Mouse (Mus musculus): ENCODE results near the gene 2310022A10Rik. TPM values are rescaled to one million over a fixed set of nuclear protein-coding genes. Genes with fewer than 3 reads are reported as not detected.
"Not testable (repeated sequence)": the region's sequence is repeated elsewhere in the genome, so short reads cannot be mapped to it uniquely, and the experiment has no call there.

2310022A10Rik gene
- total and polyA plus RNA-seq, 2 experiments from 2014 or later = 8.7 to 28.1 TPM

DNA sequence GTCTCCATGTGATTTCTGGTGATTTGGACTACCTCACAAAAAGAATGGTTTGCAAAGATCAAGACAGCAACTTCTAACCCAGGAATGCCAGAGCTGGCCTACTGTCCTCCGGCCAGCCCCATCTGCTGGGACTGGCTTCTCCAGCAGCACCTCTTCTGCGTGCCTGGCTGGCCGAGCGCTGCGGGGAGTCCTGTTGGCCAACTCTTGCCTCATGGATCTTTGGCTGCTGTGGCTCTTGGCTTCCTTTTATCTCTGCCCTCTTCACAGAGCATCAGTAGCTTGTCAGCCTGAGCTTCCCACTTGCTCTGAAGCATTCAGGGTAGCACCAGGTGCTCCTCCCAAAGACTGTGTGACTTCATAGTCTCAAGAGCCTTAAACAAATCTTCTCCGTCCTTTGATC is 75.2 kb downstream of the 2310022A10Rik start:
- H3K9me3 ChIP-seq (ENCODE audit: low read length) = no peaks in the 10 kb centered on the region
- H3K27ac ChIP-seq (ENCODE audit: low read depth, low read length) = no peak overlapping the region
- ATAC-seq = no peak
- WGBS = 92% methylated on average over 6 of the region's 6 CpGs
- H3K4me1 ChIP-seq (ENCODE audit: insufficient read depth) = no peaks in the 10 kb centered on the region
- no peak overlapping the region for H3K4me3 ChIP-seq (ENCODE audit: low read depth, low read length)
- DNase-seq = no peak
- no peak overlapping the region for H3K9ac ChIP-seq
- TF ChIP-seq CTCF (IDR thresholded peaks at IDR 0.05; ENCODE audit: low read depth) = no peak
- peaks cover 60% of the 10 kb centered on the region for H3K36me3 ChIP-seq (ENCODE audit: insufficient read depth)
- no peaks in the 10 kb centered on the region for H3K27me3 ChIP-seq (ENCODE audit: insufficient read depth, low read length)
- no peak overlapping the region for H3K4me2 ChIP-seq (ENCODE audit: low read depth)

- H3K27me3 ChIP-seq (ENCODE audit: insufficient read depth, low read length); ATAC-seq; H3K4me2 ChIP-seq (ENCODE audit: low read depth); H3K9ac ChIP-seq; H3K4me3 ChIP-seq (ENCODE audit: low read depth, low read length); DNase-seq; H3K4me1 ChIP-seq (ENCODE audit: insufficient read depth); H3K27ac ChIP-seq (ENCODE audit: low read depth, low read length); H3K9me3 ChIP-seq (ENCODE audit: low read length): not testable (repeated sequence)
- H3K36me3 ChIP-seq (ENCODE audit: insufficient read depth) = peaks cover 63% of the 10 kb centered on the region
- 92% methylated on average over 7 of the region's 7 CpGs for WGBS
Observed at GRCm38 (mm10) chr7:27628816-27629215, 75.8 kb downstream of the 2310022A10Rik start.

DNA sequence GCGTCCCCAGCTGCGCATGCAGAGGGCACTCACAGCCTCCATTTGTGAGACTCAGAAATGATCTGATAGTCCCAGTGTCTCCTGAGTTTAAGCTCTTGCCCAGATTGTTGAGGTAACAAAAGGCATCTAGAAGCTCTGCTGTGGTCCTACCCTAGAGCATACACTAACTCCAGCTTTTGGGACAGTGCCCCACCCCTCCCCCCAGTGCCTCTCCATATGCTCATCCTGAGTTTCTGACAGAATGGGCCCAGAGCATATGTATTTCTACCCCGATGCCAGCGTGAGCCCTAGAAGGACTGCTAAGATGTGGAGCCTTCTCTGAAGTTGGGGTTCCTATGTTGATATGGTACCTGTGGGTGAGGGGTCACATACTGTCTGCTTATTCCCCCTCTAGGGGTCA is 78.4 kb downstream of the 2310022A10Rik start:
- no peak overlapping the region for H3K27ac ChIP-seq (ENCODE audit: low read depth, low read length)
- no peaks in the 10 kb centered on the region for H3K4me1 ChIP-seq (ENCODE audit: insufficient read depth)
- H3K36me3 ChIP-seq (ENCODE audit: insufficient read depth) = peaks cover 73% of the 10 kb centered on the region
- no peak overlapping the region for H3K4me2 ChIP-seq (ENCODE audit: low read depth)
- no peak overlapping the region for H3K4me3 ChIP-seq (ENCODE audit: low read depth, low read length)
- H3K27me3 ChIP-seq (ENCODE audit: insufficient read depth, low read length) = no peaks in the 10 kb centered on the region
- 85% methylated on average over 4 of the region's 4 CpGs for WGBS
- no peak for TF ChIP-seq CTCF (IDR thresholded peaks at IDR 0.05; ENCODE audit: low read depth)
- ATAC-seq (no peak), DNase-seq (no peak)
- no peak overlapping the region for H3K9ac ChIP-seq
- no peaks in the 10 kb centered on the region for H3K9me3 ChIP-seq (ENCODE audit: low read length)

Other genes with a start within 250 kb of the 2310022A10Rik start
- gene Ltbp4, start 215.5 kb upstream of the 2310022A10Rik start, total RNA-seq (2014; rRNA removed) = 13.4 and 26.7 TPM in 2 replicates
- 8.3 and 11.7 TPM in 2 replicates for gene Ltbp4, start 215.5 kb upstream of the 2310022A10Rik start, polyA plus RNA-seq (2015; fragmentation: Nextera tagmentation; extraction: Ambion mirVana)
- 30.2 and 35.6 TPM in 2 replicates for gene Shkbp1, start 197.2 kb upstream of the 2310022A10Rik start, total RNA-seq (2014; rRNA removed)
- 31.8 and 33.1 TPM in 2 replicates for gene Shkbp1, start 197.2 kb upstream of the 2310022A10Rik start, polyA plus RNA-seq (2015; fragmentation: Nextera tagmentation; extraction: Ambion mirVana)
- gene Gm20479, start 195.8 kb upstream of the 2310022A10Rik start, total RNA-seq (2014; rRNA removed) = not detected in 2 replicates
- not detected in 2 replicates for gene Gm20479, start 195.8 kb upstream of the 2310022A10Rik start, polyA plus RNA-seq (2015; fragmentation: Nextera tagmentation; extraction: Ambion mirVana)
- 18.8 and 22.3 TPM in 2 replicates for gene Sptbn4, start 105.5 kb upstream of the 2310022A10Rik start, total RNA-seq (2014; rRNA removed)
- 2.5 and 3.8 TPM in 2 replicates for gene Sptbn4, start 105.5 kb upstream of the 2310022A10Rik start, polyA plus RNA-seq (2015; fragmentation: Nextera tagmentation; extraction: Ambion mirVana)
- 11.6 and 14.3 TPM in 2 replicates for gene Blvrb, start 105.3 kb upstream of the 2310022A10Rik start, total RNA-seq (2014; rRNA removed)
- gene Blvrb, start 105.3 kb upstream of the 2310022A10Rik start, polyA plus RNA-seq (2015; fragmentation: Nextera tagmentation; extraction: Ambion mirVana) = 16.3 and 18.9 TPM in 2 replicates
- gene Sertad3, start 79.5 kb upstream of the 2310022A10Rik start, total RNA-seq (2014; rRNA removed) = 1.8 and 5.5 TPM in 2 replicates
- 4.3 and 4.9 TPM in 2 replicates for gene Sertad3, start 79.5 kb upstream of the 2310022A10Rik start, polyA plus RNA-seq (2015; fragmentation: Nextera tagmentation; extraction: Ambion mirVana)
- 5.2 and 6.3 TPM in 2 replicates for gene Sertad1, start 66.3 kb upstream of the 2310022A10Rik start, total RNA-seq (2014; rRNA removed)
- 6.3 and 7.4 TPM in 2 replicates for gene Sertad1, start 66.3 kb upstream of the 2310022A10Rik start, polyA plus RNA-seq (2015; fragmentation: Nextera tagmentation; extraction: Ambion mirVana)
- gene Prx, start 53.9 kb upstream of the 2310022A10Rik start, total RNA-seq (2014; rRNA removed) = 1.9 and 2.4 TPM in 2 replicates
- gene Prx, start 53.9 kb upstream of the 2310022A10Rik start, polyA plus RNA-seq (2015; fragmentation: Nextera tagmentation; extraction: Ambion mirVana) = 1.1 and 1.4 TPM in 2 replicates
- gene Hipk4, start 30.0 kb upstream of the 2310022A10Rik start, total RNA-seq (2014; rRNA removed) = 0.38 and 0.95 TPM in 2 replicates
- gene Hipk4, start 30.0 kb upstream of the 2310022A10Rik start, polyA plus RNA-seq (2015; fragmentation: Nextera tagmentation; extraction: Ambion mirVana) = 0.27 and 0.49 TPM in 2 replicates
- 144 and 219 TPM in 2 replicates for gene Pld3, start within 50 bp of the 2310022A10Rik start, total RNA-seq (2014; rRNA removed)
- gene Pld3, start within 50 bp of the 2310022A10Rik start, polyA plus RNA-seq (2015; fragmentation: Nextera tagmentation; extraction: Ambion mirVana) = 205 and 246 TPM in 2 replicates
- 61.1 and 64.2 TPM in 2 replicates for gene Akt2, start 38.3 kb downstream of the 2310022A10Rik start, total RNA-seq (2014; rRNA removed)
- 53.7 and 53.9 TPM in 2 replicates for gene Akt2, start 38.3 kb downstream of the 2310022A10Rik start, polyA plus RNA-seq (2015; fragmentation: Nextera tagmentation; extraction: Ambion mirVana)
- gene Ttc9b, start 100.7 kb downstream of the 2310022A10Rik start, total RNA-seq (2014; rRNA removed) = 95.8 and 111 TPM in 2 replicates
- gene Ttc9b, start 100.7 kb downstream of the 2310022A10Rik start, polyA plus RNA-seq (2015; fragmentation: Nextera tagmentation; extraction: Ambion mirVana) = 116 and 118 TPM in 2 replicates
- gene Map3k10, start 121.4 kb downstream of the 2310022A10Rik start, total RNA-seq (2014; rRNA removed) = 117 and 126 TPM in 2 replicates
- gene Map3k10, start 121.4 kb downstream of the 2310022A10Rik start, polyA plus RNA-seq (2015; fragmentation: Nextera tagmentation; extraction: Ambion mirVana) = 20.8 and 22.5 TPM in 2 replicates
- gene Zfp607b, start 136.1 kb downstream of the 2310022A10Rik start, total RNA-seq (2014; rRNA removed) = 8.5 and 10.6 TPM in 2 replicates
- 5.7 and 6.5 TPM in 2 replicates for gene Zfp607b, start 136.1 kb downstream of the 2310022A10Rik start, polyA plus RNA-seq (2015; fragmentation: Nextera tagmentation; extraction: Ambion mirVana)
- 41.3 and 46.0 TPM in 2 replicates for gene Zfp60, start 178.2 kb downstream of the 2310022A10Rik start, total RNA-seq (2014; rRNA removed)
- 24.3 and 44.3 TPM in 2 replicates for gene Zfp60, start 178.2 kb downstream of the 2310022A10Rik start, polyA plus RNA-seq (2015; fragmentation: Nextera tagmentation; extraction: Ambion mirVana)

Measured in forebrain, postnatal 0 days (tissue).